Mouse (Mus musculus) mouse trophoblast stem cell (cell line): ENCODE results near the gene Nfkbib.

Source experiments
- in situ Hi-C, 2 experiments: fragments of 300-500 bp; cut with MseI, MboI; formaldehyde crosslinking; loops; 2 replicates in 1 of 2; 3 replicates in 1 of 2; pipeline ENCODE4 v1.15.1; 2025

The Nfkbib gene

DNA sequence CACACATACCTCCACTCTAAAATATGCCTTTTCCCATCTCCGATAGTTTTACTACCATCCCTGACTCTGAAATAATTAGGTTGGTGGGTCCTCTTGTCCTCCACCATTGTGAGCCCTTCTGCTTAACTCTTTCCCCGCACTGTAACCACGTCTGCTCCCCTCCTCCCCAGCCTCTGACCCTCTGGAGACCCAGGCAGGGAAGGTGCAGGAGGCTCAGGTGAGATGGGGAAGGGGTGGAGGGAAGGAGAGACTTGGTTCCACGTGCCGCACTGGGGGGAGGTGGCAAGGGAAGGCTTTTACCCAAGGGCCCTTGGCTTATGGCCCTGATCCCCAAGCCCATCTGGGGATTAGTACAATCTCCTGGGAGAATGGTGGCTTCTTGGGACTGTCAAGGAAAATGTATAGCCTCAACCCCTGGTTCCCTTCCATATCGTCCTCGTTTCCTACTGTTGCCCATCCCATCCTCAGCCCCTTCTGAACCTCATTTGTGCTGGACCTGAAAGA lies at the start of gene Nfkbib:
TSS of gene Nfkbib (minus strand) at position 51 of the 504 bp plus-strand sequence.
- in situ Hi-C loops = no loop called here

- in situ Hi-C loops = no loop called here
These were observed 49.6 kb upstream of the Nfkbib start for GRCm38 (mm10) chr7:28816920-28817319.

GRCm38 (mm10) chr7:28816201-28816600 lies 48.9 kb upstream of the Nfkbib start:
- in situ Hi-C loops = no loop called here

DNA sequence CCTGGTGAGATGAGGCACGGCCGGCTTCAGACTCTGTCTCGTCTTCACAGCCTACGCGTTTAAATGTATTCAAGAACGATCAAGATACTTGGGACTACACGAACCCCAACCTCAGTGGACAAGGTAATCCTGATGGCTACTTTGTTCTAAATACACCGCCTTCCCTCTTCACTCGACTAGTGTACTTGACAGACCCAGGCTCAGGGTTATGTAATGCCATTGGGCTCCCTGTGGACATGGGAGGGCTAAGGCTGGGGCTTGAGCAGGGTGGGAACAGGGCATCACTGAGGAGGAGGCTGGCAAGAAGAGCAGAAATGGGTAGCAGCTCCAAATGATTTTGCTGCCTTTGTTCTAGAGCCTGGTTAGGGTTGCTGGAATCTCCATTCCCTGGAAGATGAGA lies 47.9 kb upstream of the Nfkbib start:
- in situ Hi-C loops = no loop called here

GRCm38 (mm10) chr7:28814306-28815034 lies 47.2 kb upstream of the Nfkbib start:
- in situ Hi-C loops = no loop called here

DNA sequence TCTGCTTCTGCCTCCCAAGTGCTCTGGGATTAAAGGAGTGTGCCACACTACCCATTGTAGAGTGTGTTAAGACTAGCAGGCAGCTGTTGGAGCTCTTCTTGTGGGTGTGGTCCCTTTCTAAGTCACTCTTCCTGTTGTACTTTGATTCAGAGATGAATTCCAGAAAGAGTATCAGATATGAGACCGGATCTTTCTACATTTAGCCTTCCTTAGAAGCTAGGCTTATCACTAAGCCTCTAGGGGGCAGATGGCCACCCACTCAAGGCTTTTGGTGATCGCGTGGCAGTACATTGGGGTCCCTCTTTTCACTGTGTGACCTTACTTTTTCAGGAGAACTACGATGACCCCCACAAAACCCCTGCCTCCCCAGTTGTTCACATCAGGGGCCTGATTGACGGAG lies 45.6 kb upstream of the Nfkbib start:
- in situ Hi-C loops = no loop called here

DNA sequence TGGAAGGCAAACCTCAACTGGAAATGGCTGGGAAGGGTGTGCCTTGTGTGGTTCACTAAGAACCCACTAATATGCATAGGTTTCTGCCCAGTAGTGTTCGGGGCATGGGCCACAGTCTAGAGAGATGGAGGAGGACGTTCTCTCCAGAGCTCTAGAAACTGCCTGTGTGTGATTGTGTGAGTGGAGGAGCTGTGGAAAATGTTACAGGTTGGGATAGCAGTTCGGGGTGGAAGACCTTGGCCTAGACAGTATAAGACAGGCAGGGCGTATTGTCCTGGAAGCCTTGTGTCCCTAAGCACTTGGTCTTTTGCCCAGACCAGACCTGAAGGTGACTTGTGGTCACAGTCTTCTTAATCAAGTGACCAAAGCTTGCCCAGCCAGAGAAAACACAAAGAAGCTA lies 45.1 kb upstream of the Nfkbib start:
- in situ Hi-C loops = no loop called here

DNA sequence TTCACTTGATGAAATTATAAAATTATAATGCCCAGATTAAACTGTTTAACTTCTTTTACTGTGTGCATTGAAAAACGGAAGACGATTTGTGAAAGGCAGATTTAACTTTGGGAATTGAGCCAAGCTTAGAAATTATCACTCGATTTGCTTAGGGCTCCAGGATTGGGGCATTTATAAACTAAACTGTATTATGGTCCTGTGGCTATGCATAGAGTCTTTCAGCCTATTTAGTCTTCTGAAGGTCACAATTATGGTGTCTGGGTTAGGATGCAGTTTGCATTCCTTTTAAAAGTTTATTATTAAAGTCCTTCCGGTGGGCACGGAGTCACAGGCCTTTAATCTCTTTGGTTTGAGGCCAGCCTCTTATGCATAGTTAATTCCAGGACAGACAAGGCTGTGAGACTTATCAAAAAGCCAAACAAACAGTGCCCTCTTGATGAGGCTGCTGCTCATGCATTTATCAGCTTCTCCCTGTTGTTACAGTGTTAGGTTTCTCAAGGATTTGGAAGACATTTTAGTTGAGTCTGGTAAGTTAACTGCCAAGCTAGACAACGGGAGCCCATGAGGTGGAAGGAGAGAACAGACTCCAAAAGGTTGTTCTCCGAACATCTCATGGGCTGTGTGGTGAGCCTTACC lies 44.4 kb upstream of the Nfkbib start:
- in situ Hi-C loops = no loop called here

GRCm38 (mm10) chr7:28811228-28811627 lies 43.9 kb upstream of the Nfkbib start:
- in situ Hi-C loops = no loop called here

DNA sequence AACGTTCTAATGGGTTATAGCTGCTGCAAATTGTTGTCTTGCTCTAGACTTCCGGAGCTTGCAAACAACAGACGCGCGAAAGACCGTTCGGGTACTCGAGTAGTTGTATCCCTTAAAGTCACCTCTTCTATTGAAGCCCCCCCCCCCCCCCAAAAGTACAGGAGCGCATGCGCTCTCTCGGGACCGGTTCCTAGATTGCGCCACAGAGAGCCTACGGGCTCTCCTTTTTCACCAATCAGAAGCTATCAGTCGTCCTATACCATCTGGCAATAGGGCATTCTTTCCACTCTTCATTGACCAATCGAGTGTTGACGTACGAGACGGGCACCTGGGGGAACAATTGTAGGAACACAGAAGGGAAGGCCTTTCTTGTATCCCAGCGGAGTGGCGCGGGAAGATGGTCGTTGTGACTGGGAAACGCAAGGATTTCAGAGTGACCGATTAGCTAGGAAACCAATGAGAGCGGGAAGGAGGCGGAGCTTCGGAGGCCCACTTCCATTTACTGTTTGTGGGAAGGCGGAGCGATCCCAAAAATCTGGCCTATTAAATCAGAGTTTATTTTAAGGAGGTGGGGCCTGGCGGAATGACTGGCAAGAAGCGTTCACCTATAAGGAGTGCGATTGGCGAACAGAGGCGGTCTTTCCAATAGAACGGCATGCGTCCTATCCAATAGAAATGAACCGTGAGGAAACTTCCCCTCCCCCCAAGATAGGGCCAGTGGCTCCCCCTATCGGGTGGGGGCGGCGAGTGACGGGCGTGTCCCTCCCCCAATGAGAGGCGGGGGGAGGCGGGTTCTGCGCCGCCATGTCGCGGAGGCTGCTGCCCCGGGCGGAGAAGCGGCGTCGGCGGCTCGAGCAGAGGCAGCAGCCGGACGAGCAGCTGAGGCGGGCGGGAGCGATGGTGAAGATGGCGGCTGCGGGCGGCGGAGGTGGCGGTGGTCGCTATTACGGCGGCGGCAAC lies 43.1 kb upstream of the Nfkbib start:
- in situ Hi-C loops = no loop called here

GRCm38 (mm10) chr7:28809401-28810089 lies 42.2 kb upstream of the Nfkbib start:
- in situ Hi-C loops = no loop called here

DNA sequence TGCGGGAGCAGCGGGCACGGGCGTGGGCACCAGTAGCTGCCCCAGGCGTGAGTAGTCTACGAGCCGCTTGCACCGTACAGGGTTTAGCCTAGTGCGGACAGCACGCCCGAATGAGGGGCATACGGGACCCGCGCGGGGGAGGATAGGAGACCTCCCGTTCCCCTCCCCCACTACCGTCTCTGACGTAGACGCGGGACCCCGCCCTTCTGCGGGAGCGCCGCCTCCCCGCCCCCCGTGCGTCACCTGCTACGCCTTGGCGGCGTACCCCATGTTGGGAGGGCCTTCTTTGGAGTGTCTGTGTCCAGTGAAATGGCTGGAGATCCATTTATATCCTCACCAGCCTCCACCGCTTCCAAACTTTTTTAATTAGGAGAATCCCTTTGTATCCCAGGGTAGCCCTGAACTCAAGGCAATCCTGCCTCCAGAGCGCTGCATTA lies 41.7 kb upstream of the Nfkbib start:
- in situ Hi-C loops = no loop called here

DNA sequence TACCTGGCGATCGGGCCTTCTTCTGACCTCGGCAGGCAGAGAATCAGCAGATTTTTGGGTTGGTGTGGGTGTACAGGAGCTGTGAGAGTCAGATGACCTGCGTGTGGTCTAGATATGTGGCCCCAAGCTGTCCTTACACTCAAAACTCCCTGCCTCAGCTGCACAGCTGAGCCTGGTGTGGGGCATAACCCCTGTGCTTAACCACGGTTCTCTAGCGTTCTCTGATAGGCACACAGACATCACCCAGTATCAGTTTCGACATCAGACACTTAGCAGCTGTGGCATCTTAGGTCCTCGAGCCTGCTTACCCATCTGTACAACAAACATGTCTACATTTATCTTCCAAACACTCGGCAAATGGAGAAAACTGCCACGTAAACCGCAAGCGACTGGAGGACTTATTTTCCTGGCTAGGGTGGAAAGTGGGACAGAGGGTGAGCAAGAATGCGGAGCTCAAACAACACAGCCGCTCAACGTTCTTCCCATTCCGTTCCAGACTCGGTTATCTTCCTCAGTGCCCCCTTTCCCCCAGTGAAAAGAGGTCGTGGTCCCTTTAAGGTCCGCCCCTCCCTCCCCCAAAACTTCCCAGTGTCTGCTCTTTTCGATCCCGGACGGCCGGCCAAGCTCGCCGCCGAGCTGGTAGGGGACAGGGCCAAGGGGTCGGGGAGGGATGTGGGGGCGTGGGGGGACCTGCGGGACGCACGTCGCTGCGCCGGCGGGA lies 41.1 kb upstream of the Nfkbib start, which contains the start of gene Hnrnpl:
TSS of gene Hnrnpl (plus strand) at position 321 of the 721 bp plus-strand sequence.
- in situ Hi-C loops = no loop called here

DNA sequence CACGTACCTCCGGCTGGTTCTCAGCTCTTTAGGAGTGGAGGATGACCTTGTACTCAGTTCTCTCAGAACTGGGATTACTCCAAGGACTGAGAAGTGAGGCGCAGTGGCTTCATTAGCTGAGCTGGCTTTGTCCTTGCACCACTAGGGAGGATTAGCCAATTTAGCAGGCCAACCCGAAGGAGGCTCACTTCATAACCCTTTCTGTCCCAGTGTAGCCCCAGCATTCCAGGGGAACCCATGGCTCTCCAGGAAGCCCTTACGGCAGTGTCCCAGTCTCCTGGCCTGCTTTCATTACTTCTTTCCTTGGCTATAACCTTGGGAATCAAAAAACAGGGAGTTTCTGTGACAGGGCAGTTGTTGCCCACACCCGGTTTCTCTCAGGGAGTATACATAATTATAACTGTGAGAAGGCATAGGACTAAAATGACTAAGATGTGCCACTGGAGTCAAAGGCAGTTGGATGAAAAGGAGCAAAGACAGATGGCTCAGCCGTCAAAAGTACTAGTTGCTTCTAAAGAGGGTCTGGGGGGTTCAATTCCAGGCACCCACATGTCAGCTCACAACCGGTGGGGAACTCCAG lies 40.4 kb upstream of the Nfkbib start:
- in situ Hi-C loops = no loop called here

GRCm38 (mm10) chr7:28806869-28807268 lies 39.6 kb upstream of the Nfkbib start:
- in situ Hi-C loops = no loop called here

GRCm38 (mm10) chr7:28803756-28804155 lies 36.4 kb upstream of the Nfkbib start:
- in situ Hi-C loops = no loop called here

DNA sequence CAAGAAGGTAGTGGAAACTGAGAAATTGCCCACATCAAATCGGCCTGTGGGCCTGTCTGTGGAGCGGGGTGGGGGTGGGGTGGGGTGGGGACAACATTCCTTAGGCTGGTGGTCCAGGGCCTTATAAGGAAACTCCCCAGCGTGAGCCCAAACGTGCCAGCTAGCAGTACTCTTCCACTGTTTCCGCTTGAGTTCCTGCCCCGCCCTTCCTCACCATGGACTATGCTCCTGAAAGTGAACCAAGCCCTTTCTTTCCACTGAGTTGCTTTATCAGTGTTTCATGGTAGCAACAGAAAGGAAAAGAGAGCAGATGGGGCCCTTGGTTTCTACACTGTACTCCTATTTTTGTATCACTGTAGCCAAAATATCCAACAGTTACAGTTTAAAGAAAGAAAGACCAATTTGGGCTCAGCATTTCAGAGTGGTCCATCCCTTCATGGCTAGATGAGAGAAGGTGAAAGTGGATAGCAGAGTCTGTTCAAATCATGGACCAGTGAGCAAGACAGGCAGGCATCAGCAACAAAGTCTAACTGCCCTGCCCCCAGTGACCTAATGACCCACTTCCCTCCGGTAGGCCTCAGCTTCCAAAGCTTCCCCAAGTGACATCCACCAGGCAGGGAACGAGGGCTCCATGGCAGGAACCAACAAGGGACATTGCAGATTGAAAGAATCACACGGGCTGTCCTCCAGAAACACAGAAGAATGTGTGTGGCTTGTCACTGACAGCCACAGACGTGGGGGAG lies 35.7 kb upstream of the Nfkbib start:
- in situ Hi-C loops = no loop called here

GRCm38 (mm10) chr7:28801901-28802670 lies 34.8 kb upstream of the Nfkbib start:
- in situ Hi-C loops = no loop called here

- in situ Hi-C loops = no loop called here
These were observed 34.1 kb upstream of the Nfkbib start for GRCm38 (mm10) chr7:28801451-28801850.
